Mouse (Mus musculus) hindbrain, embryonic 12.5 days (tissue): ENCODE results near the gene Rgs7. TPM values are rescaled to one million over a fixed set of nuclear protein-coding genes. Genes with fewer than 3 reads are reported as not detected.

ENCODE experiments used
- ATAC-seq: fragments of 200-750 bp; cut with Nextera tagmentation; 2 replicates; pipeline ENCODE4 v1.8.0; 2017; ENCODE audit warnings: moderate TSS enrichment; ENCODE audit not compliant: low FRiP score
- H3K27ac ChIP-seq: fragments of 300-500 bp; sonication (generic); 2 replicates; pipeline ENCODE4 v1.5.1; 2016; ENCODE audit warnings: mild to moderate bottlenecking
- H3K27me3 ChIP-seq: fragments of 300-500 bp; sonication (generic); 2 replicates; pipeline ENCODE4 v1.6.1; 2016; ENCODE audit warnings: mild to moderate bottlenecking
- H3K36me3 ChIP-seq: fragments of 300-500 bp; sonication (generic); 2 replicates; pipeline ENCODE4 v1.6.1; 2016; ENCODE audit warnings: mild to moderate bottlenecking
- H3K4me1 ChIP-seq: fragments of 300-500 bp; sonication (generic); 2 replicates; pipeline ENCODE4 v1.6.1; 2016
- H3K4me2 ChIP-seq: fragments of 300-500 bp; sonication (generic); replicated peaks from 2 replicates; pipeline ENCODE4 v1.6.1; 2016; ENCODE audit warnings: mild to moderate bottlenecking
- H3K4me3 ChIP-seq: fragments of 300-500 bp; sonication (generic); 2 replicates; pipeline ENCODE4 v1.5.1; 2016; ENCODE audit warnings: mild to moderate bottlenecking
- H3K9ac ChIP-seq: fragments of 300-500 bp; sonication (generic); 2 replicates; pipeline ENCODE4 v1.6.1; 2016; ENCODE audit warnings: mild to moderate bottlenecking, moderate library complexity
- H3K9me3 ChIP-seq: fragments of 300-500 bp; sonication (generic); replicated peaks from 2 replicates; pipeline ENCODE4 v1.6.1; 2016; ENCODE audit warnings: mild to moderate bottlenecking
- WGBS: fragments of 180-500 bp; shearing (Covaris S2); methylation state at CpG from one replicate; pipeline ENCODE4 v1.1.7; 2016; 5-methylcytosine and 5-hydroxymethylcytosine counted together
- polyA plus RNA-seq: library from polyadenylated mRNA; unstranded; fragments of >200 nt; fragmentation: Nextera tagmentation; extraction: Ambion mirVana; gene quantifications from 2 replicates; pipeline ENCODE4 v1.2.1, GENCODE M21; 2016

Rgs7 gene
- polyA plus RNA-seq, 1 experiment from 2014 or later = 10.6 TPM

DNA sequence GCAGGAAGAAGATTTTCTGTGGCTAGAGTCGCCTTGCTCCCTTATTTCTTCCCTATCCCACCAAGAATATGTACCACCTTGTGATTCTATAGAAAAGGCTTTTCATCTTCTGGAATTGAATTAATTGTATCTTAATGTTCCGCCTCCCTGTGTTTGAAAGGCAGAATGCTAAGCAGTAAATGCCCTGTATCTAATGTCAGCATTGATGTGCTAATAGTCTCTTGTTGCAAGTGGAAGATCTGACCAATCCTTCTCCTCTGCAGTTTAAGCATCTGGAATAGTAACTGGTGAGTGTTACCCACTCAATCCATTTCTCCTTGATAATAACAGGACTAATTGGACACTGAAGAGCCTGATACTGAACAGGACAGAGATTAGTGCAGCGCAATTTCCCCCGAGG lies 65.9 kb downstream of the Rgs7 start:
- Histone ChIP-seq H3K9me3 (no peaks in the 10 kb centered on the region), H3K4me1 (peaks cover 9% of the 10 kb centered on the region), H3K9ac (no peak overlapping the region), H3K27me3 (no peaks in the 10 kb centered on the region), H3K27ac (no peak overlapping the region), H3K36me3 (no peaks in the 10 kb centered on the region), H3K4me2 (no peak overlapping the region), H3K4me3 (no peak overlapping the region)
- ATAC-seq = peak; percentile 42; the same call in 1 of the 2 replicates
- 50% methylated on average over 4 of the region's 4 CpGs for WGBS

- no peak overlapping the region for H3K4me3 ChIP-seq
- H3K9me3 ChIP-seq = no peaks in the 10 kb centered on the region
- H3K36me3 ChIP-seq = no peaks in the 10 kb centered on the region
- no peak overlapping the region for H3K4me2 ChIP-seq
- WGBS = 91% methylated on average over 4 of the region's 4 CpGs
- no peak for ATAC-seq
- no peak overlapping the region for H3K27ac ChIP-seq
- H3K9ac ChIP-seq = no peak overlapping the region
- H3K27me3 ChIP-seq = no peaks in the 10 kb centered on the region
- no peaks in the 10 kb centered on the region for H3K4me1 ChIP-seq
Observed at GRCm38 (mm10) chr1:175420883-175421282, 71.4 kb downstream of the Rgs7 start.

GRCm38 (mm10) chr1:175415728-175416127 lies 76.6 kb downstream of the Rgs7 start:
- Histone ChIP-seq H3K4me3 (no peak overlapping the region), H3K27me3 (no peaks in the 10 kb centered on the region), H3K4me1 (no peaks in the 10 kb centered on the region), H3K27ac (no peak overlapping the region), H3K9me3 (no peaks in the 10 kb centered on the region), H3K9ac (no peak overlapping the region), H3K4me2 (no peak overlapping the region), H3K36me3 (no peaks in the 10 kb centered on the region)
- 67% methylated on average over 9 of the region's 9 CpGs for WGBS
- no peak for ATAC-seq

- ATAC-seq = no peak
- 0 out of 2 replicates have a peak overlapping the region, but pooled peaks have one; percentile 17 for H3K27ac ChIP-seq
- no peaks in the 10 kb centered on the region for H3K36me3 ChIP-seq
- no peak overlapping the region for H3K4me3 ChIP-seq
- H3K4me2 ChIP-seq = no peak overlapping the region
- 33% methylated on average over 3 of the region's 3 CpGs for WGBS
- no peak overlapping the region for H3K9ac ChIP-seq
- H3K27me3 ChIP-seq = no peaks in the 10 kb centered on the region
- no peaks in the 10 kb centered on the region for H3K9me3 ChIP-seq
- H3K4me1 ChIP-seq = peaks cover 3% of the 10 kb centered on the region; the same call in 1 of the 2 replicates
Observed at GRCm38 (mm10) chr1:175410399-175410798, 81.9 kb downstream of the Rgs7 start.

DNA sequence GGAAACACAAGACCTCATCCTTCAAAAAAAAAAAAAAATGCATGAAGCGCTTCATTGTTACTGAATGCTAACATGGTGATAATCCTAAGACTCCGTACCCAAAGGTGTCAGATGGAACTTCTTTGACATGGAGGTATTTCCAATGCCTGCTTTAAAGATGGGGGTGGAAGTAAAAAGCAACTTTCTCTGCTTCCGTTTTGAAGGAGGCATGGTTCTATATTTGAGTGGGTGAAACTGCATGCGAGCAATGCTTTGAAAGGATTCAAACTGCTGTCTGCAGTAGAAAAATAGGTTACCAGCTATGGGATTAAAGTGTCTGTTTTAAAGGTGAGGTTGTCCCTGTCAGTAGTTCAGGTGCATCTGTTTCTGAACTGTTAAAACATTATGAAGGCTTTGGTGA lies 100.4 kb downstream of the Rgs7 start:
- no peaks in the 10 kb centered on the region for H3K4me1 ChIP-seq
- no peak overlapping the region for H3K4me3 ChIP-seq
- H3K9ac ChIP-seq = no peak overlapping the region
- no peaks in the 10 kb centered on the region for H3K36me3 ChIP-seq
- ATAC-seq = no peak
- H3K9me3 ChIP-seq = no peaks in the 10 kb centered on the region
- no peaks in the 10 kb centered on the region for H3K27me3 ChIP-seq
- WGBS = 89% methylated on average over 4 of the region's 4 CpGs
- no peak overlapping the region for H3K4me2 ChIP-seq
- H3K27ac ChIP-seq = no peak overlapping the region

DNA sequence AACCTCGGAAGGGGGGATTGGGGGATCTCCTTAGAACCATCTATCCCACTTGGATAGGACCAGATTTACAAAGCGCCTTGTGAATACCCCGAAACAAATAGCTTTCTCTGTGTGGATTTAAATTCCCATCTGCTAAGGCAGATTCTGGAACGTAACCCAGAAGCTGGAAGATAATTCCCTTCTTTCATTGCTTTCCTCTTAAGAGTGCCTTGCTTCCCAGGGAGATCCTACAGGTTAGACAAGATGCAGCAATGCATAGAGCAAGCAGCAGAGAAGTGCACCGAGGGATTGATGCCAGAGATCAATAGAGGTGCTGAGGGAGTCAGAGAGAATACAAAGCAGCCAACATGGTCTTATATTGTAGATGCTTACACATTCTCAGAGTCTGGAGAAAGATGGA lies 103.0 kb downstream of the Rgs7 start:
- Histone ChIP-seq H3K27ac (no peak overlapping the region), H3K9ac (no peak overlapping the region), H3K4me1 (peaks cover 8% of the 10 kb centered on the region), H3K4me2 (no peak overlapping the region), H3K36me3 (no peaks in the 10 kb centered on the region), H3K27me3 (no peaks in the 10 kb centered on the region), H3K9me3 (no peaks in the 10 kb centered on the region), H3K4me3 (no peak overlapping the region)
- ATAC-seq = no peak
- WGBS = 80% methylated on average over 5 of the region's 5 CpGs

- Histone ChIP-seq H3K9ac (no peak overlapping the region), H3K27me3 (no peaks in the 10 kb centered on the region), H3K4me2 (no peak overlapping the region), H3K9me3 (no peaks in the 10 kb centered on the region), H3K4me1 (peaks cover 8% of the 10 kb centered on the region), H3K36me3 (no peaks in the 10 kb centered on the region), H3K27ac (peak overlapping the region; percentile 66; the same call in 1 of the 2 replicates), H3K4me3 (no peak overlapping the region)
- ATAC-seq = peak; percentile 87
- 13% methylated on average over 3 of the region's 3 CpGs for WGBS
Observed at GRCm38 (mm10) chr1:175385581-175386235, 106.6 kb downstream of the Rgs7 start.

GRCm38 (mm10) chr1:175372571-175372970 lies 119.7 kb downstream of the Rgs7 start:
- Histone ChIP-seq H3K27me3 (no peaks in the 10 kb centered on the region), H3K4me3 (no peak overlapping the region), H3K4me2 (no peak overlapping the region), H3K4me1 (no peaks in the 10 kb centered on the region), H3K9me3 (no peaks in the 10 kb centered on the region), H3K9ac (no peak overlapping the region), H3K27ac (no peak overlapping the region), H3K36me3 (no peaks in the 10 kb centered on the region)
- no peak for ATAC-seq

DNA sequence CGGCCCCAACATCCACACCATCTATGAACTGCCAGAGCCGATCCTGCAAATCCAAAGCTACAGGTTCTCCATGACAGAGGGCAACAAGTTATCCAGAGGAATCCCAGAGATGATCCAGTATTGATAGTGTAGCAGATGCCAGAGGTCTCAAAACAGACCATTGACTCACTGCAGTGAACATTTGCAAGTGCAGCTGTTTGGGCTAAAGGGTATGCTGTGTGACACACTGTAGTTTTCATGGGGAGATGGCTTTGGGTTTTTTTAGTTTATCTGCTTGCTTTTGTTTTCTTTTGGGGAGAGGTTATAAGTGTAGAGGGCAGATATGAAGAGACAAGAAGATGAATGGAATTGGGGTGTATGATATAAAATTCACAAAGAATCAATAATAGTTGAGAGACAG lies 124.2 kb downstream of the Rgs7 start:
- Histone ChIP-seq H3K36me3 (no peaks in the 10 kb centered on the region), H3K4me1 (no peaks in the 10 kb centered on the region), H3K9me3 (no peaks in the 10 kb centered on the region), H3K27ac (no peak overlapping the region), H3K4me3 (no peak overlapping the region), H3K4me2 (no peak overlapping the region), H3K27me3 (no peaks in the 10 kb centered on the region), H3K9ac (no peak overlapping the region)
- WGBS = 89% methylated on average over 2 of the region's 2 CpGs
- ATAC-seq = no peak

GRCm38 (mm10) chr1:175363606-175364005 lies 128.7 kb downstream of the Rgs7 start:
- Histone ChIP-seq H3K27ac (no peak overlapping the region), H3K9ac (no peak overlapping the region), H3K27me3 (no peaks in the 10 kb centered on the region), H3K4me2 (no peak overlapping the region), H3K9me3 (no peaks in the 10 kb centered on the region), H3K4me3 (no peak overlapping the region), H3K36me3 (no peaks in the 10 kb centered on the region), H3K4me1 (no peaks in the 10 kb centered on the region)
- WGBS = 70% methylated on average over 3 of the region's 3 CpGs
- 0 out of 2 replicates have a peak, but pooled peaks have one; percentile 41 for ATAC-seq

GRCm38 (mm10) chr1:175359411-175360366 lies 132.6 kb downstream of the Rgs7 start:
- no peaks in the 10 kb centered on the region for H3K9me3 ChIP-seq
- no peaks in the 10 kb centered on the region for H3K36me3 ChIP-seq
- WGBS = 58% methylated on average over 7 of the region's 7 CpGs
- no peak overlapping the region for H3K4me2 ChIP-seq
- no peak overlapping the region for H3K9ac ChIP-seq
- no peak overlapping the region for H3K4me3 ChIP-seq
- ATAC-seq = no peak
- no peaks in the 10 kb centered on the region for H3K4me1 ChIP-seq
- no peak overlapping the region for H3K27ac ChIP-seq
- no peaks in the 10 kb centered on the region for H3K27me3 ChIP-seq

GRCm38 (mm10) chr1:175352921-175353320 lies 139.4 kb downstream of the Rgs7 start:
- Histone ChIP-seq H3K4me3 (no peak overlapping the region), H3K36me3 (no peaks in the 10 kb centered on the region), H3K4me1 (no peaks in the 10 kb centered on the region), H3K9ac (no peak overlapping the region), H3K9me3 (no peaks in the 10 kb centered on the region), H3K27me3 (no peaks in the 10 kb centered on the region), H3K4me2 (no peak overlapping the region), H3K27ac (no peak overlapping the region)
- WGBS = 80% methylated on average over 4 of the region's 4 CpGs
- ATAC-seq = no peak
